Mouse (Mus musculus): ENCODE measurements at regions not wholly inside any gene's neighbourhood (a gene's known extent, or its start where the extent isn't known, plus 50 kb on each side); places are given as distances from the start of the nearest gene placed in this dataset.

GRCm38 (mm10) chrX:115359111-115359510 is 451.7 kb downstream of the Ube2dnl2 start:
- no peak for DNase-seq (ENCODE audit: low read depth, low spot score)

- DNase-seq (ENCODE audit: low read depth, low spot score): peak; percentile 2
Observed at GRCm38 (mm10) chrX:115396373-115396772, 489.0 kb downstream of the Ube2dnl2 start.
